Mouse (Mus musculus): Measurements from ENCODE around the gene Prpf38b. TPM values are rescaled to one million over a fixed set of nuclear protein-coding genes. Genes with fewer than 3 reads are reported as not detected.

Prpf38b gene
- total RNA-seq, 4 experiments from 2014 or later = 43.0 to 81.4 (median 55.3) TPM

DNA sequence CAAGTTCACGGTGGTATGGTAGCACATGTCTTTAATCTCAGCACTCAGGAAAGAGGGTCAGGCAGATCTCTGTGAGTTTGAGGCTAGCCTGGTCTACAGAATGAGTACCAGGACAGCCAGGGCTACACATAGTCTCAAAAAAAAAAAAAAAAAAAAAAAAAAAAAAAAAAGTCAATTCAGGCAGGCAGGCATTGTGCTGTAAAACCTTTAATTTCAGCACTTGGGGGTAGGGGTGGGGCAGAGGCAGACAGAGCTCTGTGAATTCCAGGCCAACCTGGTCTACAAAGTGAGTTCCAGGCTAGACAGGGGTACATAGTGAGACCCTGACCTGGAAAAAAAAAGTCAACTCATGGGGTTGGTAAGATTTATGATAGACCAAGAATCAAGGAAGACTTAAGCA is 53.8 kb downstream of the Prpf38b start:
- DNase-seq = no peak

DNA sequence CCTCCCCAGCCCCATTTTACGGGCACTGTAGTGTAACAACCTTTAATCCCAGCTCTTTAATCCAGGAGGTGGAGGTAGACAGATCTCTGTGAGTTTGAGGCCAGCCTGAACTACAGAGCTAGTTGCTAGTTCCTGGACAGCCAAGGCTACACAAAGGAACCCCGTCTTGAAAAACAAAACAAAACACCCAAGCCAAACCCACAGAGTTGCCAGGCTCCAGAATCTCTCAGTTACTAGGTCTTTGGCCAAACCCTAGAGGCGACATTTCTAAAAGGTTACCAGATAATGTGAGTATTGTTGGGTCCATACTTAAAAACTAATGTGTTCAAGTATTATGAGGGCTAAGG is 54.4 kb downstream of the Prpf38b start:
- no peak for DNase-seq

DNA sequence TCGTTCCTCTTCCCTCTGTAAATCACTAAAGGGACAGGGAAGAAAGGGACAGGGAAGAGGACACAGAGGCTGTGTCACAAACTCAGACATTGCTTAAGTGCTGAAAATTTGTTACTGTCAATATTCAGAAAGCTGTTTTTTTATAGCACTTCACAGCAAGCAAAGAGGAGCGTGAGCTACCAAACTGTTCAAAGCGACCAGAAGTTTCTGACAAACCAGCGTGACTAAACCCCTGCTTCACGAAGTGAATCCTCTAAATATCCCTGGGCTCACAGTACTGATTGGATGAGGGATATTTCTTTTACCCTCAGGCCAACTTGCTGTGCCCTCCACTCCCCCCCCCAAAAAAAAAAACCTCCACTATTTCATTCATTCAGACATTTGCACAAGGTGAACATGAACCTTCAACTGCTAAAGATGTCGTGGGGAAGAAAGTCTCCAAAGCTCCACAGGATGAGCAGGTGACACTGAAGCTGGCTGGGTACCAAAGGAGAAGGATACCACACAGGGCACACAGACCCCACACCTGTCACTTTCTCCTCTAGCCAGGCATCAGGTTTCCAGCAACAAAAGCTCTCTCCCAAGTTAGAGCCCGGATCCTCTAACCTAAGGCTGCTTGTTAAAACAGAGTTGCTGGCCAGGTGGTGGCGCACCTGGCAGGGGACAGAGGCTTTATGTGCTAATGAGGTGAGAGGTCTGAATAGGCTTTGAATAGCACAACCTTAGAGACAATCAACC is 55.0 kb downstream of the Prpf38b start:
- DNase-seq = no peak

DNA sequence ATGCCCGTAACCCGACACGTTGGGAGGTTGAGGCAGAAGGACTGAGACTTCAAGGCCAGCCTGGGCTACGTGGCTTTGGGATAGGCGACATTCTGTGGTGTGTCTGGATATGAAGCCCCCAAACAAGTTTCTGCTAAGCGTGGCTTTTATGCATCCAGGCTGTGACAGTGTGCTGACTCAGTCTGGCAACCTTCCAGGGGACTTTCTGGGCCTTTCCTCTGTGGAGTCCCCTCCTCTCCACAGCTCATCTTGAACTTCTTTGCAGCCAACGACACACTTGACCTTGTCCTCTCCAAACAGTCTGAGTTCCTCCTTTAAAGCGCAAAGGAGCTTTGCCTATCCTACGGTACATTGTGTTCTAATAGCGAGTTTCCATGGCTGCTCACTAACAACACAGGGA is 55.7 kb downstream of the Prpf38b start:
- DNase-seq = peak; percentile 74

DNA sequence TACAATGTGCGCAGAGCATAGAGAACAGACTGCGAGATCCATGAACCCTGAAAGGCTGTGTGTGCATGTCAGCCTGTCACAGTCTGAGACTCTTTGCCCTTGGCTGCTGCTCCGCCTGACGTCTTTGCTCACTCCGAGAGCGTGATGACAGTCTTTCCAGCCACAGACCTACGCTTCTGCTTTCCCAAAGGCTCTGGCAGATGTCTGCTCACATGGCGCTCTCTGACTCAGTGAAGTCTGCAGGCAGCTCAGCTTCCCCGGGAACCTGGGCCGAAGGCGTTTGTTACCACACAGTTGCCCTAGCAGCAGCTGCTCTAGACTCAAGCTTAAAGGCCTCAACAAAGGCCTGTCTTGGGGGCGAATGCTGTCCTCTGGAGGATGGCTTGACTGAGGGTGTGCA is 56.2 kb downstream of the Prpf38b start:
- DNase-seq = peak; percentile 62

DNA sequence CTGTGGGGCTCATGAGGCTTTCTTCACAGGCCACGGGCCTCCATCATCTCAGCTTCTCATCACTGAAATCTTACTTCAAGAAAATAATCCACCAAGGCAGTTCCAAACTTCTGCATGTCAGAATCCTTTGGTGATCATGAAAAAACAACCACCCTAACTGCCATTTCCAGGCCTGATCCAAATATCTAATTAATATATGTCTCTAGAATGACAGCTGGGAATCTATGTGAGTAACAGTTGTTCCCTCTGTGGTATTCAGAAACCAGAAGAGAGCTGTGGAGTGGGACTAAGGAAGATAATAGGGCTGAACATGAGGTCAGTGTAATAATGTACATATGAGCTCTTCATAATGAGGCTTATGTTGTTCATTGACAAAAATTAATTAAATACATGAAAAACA is 58.3 kb downstream of the Prpf38b start:
- DNase-seq = no peak

Other genes with a start within 250 kb of the Prpf38b start
- 1 to 10 TPM; 1.9 to 2.8 (median 2.2) TPM for gene Gpsm2, start 189.4 kb downstream of the Prpf38b start, total RNA-seq (2022)
- gene Aknad1, start 172.1 kb downstream of the Prpf38b start, total RNA-seq (2022) = under 1 TPM in 1 of 4 experiments, not detected in 3; 0.07 TPM
- 10 to 100 TPM; 59.8 to 75.3 (median 63.4) TPM for gene Stxbp3, start 71.2 kb downstream of the Prpf38b start, total RNA-seq (2022)
- gene Fndc7, start 21.7 kb downstream of the Prpf38b start, total RNA-seq (2022) = 1 to 10 TPM in 2 of 4 experiments, under 1 TPM in 2; 0.35 to 2.2 (median 0.90) TPM
- under 1 TPM in 1 of 4 experiments, not detected in 3; 0.17 TPM for gene Henmt1, start 28.1 kb upstream of the Prpf38b start, total RNA-seq (2022)
- not detected for gene Gm9857, start 28.7 kb upstream of the Prpf38b start, total RNA-seq (2022)
- gene Fam102b, start 115.9 kb upstream of the Prpf38b start, total RNA-seq (2022) = 1 to 10 TPM; 5.1 to 9.5 (median 6.9) TPM
- not detected for gene Slc25a54, start 168.7 kb upstream of the Prpf38b start, total RNA-seq (2022)
- 100 to 1,000 TPM in 1 of 4 experiments, 10 to 100 TPM in 3; 69.4 to 106 (median 84.9) TPM for gene Slc25a24, start 211.4 kb upstream of the Prpf38b start, total RNA-seq (2022)